Comparison of ENCODE assay signal across 9 mouse cellular contexts in the genomic region with DNA sequence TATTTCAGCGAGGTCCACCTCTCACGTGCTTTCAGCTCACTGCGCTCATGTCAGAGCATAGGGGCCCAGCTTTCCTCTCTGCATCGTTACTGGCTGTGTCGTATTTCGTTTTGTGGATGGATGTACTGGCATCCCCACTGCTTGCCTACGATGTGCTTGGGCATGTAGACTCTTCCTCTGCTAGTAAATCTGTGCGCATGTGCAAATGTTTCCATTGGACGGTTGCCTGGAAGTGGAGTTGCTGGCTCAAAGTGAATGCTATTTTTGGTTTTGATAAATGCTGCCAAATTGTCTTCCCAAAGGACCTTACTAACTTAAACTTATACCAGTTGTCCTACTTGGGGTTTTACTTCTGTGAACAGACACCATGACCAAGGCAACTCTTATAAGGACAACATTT.
DNase-seq lines count a peak whose midpoint lies in the region; ATAC-seq lines count a peak whose summit lies in the region.
"Had no signal": no experiment of that assay in that cellular context is flagged by ENCODE, and none has a peak within 500 bp of the region (broad histone marks: within the 10 kb centered on the region; RNA-seq: fewer than 3 reads in every experiment).

No protein-coding gene starts in this region.

- H3K4me1 ChIP-seq in hindbrain, embryonic 12.5 days: 0 out of 2 replicates have a peak, but pooled peaks cover 4% of the 10 kb centered on the region

- no peak overlapping the region for H3K4me3 ChIP-seq in hindbrain, embryonic 12.5 days
- H3K4me3 ChIP-seq: neural tube, embryonic 12.5 days had no signal

- H3K9ac ChIP-seq in hindbrain, embryonic 12.5 days: no peak overlapping the region
- H3K9ac ChIP-seq: neural tube, embryonic 12.5 days had no signal

- 91% methylated on average over 9 of the region's 9 CpGs for WGBS in hindbrain, embryonic 12.5 days

- no peak for ATAC-seq in hindbrain, embryonic 12.5 days (ENCODE audit: low FRiP score)

- H3K9me3 ChIP-seq in hindbrain, embryonic 12.5 days (replicated peaks): no peaks in the 10 kb centered on the region
- H3K9me3 ChIP-seq: neural tube, embryonic 12.5 days had no signal

- peaks cover 17% of the 10 kb centered on the region for H3K36me3 ChIP-seq in hindbrain, embryonic 12.5 days

- peak; percentile 67 for DNase-seq in Muller cell, postnatal 12 days (ENCODE audit: inconsistent ontology term)
- peak; percentile 80 for DNase-seq in adrenal gland, postnatal 14 days
- DNase-seq in gastrocnemius, postnatal 10 days: peak; percentile 73
- DNase-seq in kidney, postnatal 25 days: peak; percentile 80 to 82
- peak; percentile 81 for DNase-seq in lung, postnatal 25 days (ENCODE audit: low spot score)
- no peak for DNase-seq in retina, embryonic 14.5 days (ENCODE audit: low spot score)
- DNase-seq in T-cell, adult 2 months (ENCODE audit: low spot score): no peak

- no peaks in the 10 kb centered on the region for H3K27me3 ChIP-seq in hindbrain, embryonic 12.5 days
- H3K27me3 ChIP-seq: neural tube, embryonic 12.5 days had no signal

- H3K4me2 ChIP-seq in hindbrain, embryonic 12.5 days (replicated peaks): no peak overlapping the region
- H3K4me2 ChIP-seq: neural tube, embryonic 12.5 days had no signal

- H3K27ac ChIP-seq in hindbrain, embryonic 12.5 days: no peak overlapping the region
- H3K27ac ChIP-seq: neural tube, embryonic 12.5 days had no signal

Comparison
In these comparisons a context has a peak if more than half of its experiments do, and no peak if none do; other contexts are left out.
1. DNase-seq: peak in Muller cell, postnatal 12 days (single experiment), adrenal gland, postnatal 14 days (single experiment), gastrocnemius, postnatal 10 days (single experiment), kidney, postnatal 25 days (2 of 2) and lung, postnatal 25 days (single experiment); none in retina, embryonic 14.5 days (single experiment) and T-cell, adult 2 months (single experiment).